Mouse (Mus musculus): ENCODE measurements around the gene Fam168b.

DNA sequence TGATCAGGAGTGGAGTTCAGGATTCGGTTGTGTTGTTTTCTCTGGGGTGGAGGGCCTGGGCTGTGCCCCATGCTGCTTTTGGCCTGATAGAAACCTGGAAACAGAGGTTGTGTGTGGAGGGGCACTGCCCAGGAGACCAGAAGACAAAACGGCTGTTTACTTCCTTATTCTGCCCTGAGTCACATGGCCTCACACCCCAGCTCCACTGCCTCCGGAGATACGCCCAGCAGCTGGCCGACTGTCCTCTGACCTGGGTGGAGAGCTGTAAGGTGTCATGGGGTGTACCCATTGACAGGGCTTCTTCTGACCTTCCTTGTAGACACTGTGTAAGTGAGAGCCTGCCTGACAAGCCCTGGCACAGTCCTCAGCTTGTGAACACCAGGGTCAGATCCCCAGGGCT lies 15.8 kb upstream of the Fam168b start:
- TF ChIP-seq POLR2A (IDR thresholded peaks at IDR 0.05; ENCODE audit: control insufficient read depth, extremely low read depth, insufficient read depth, low read length, poor library complexity) (no peak), CTCF (IDR thresholded peaks at IDR 0.05; ENCODE audit: borderline replicate concordance, control insufficient read depth, extremely low read depth, insufficient read depth, low read length, poor library complexity) (no peak)
